Mouse (Mus musculus): ENCODE results near the gene Mogat1. TPM values are rescaled to one million over a fixed set of nuclear protein-coding genes. Genes with fewer than 3 reads are reported as not detected.

Gene Mogat1
- polyA plus RNA-seq, 1 experiment, result not detected

GRCm38 (mm10) chr1:78566963-78567362, 56.2 kb downstream of the Mogat1 start:
- H3K9me3 ChIP-seq, result peaks cover 19% of the 10 kb centered on the region
- no peak overlapping the region for H3K4me3 ChIP-seq (replicated peaks)
- H3K27me3 ChIP-seq (replicated peaks), result peaks cover 10% of the 10 kb centered on the region
- TF ChIP-seq FLI1 (IDR thresholded peaks at IDR 0.05; ENCODE audit: low read length), result no peak
- no peak for TF ChIP-seq GATA1 (IDR thresholded peaks at IDR 0.05; ENCODE audit: borderline replicate concordance, low read length)
- no peaks in the 10 kb centered on the region for H3K36me3 ChIP-seq (replicated peaks; ENCODE audit: low read length)
- H3K4me1 ChIP-seq, result no peaks in the 10 kb centered on the region

- peaks cover 19% of the 10 kb centered on the region for H3K9me3 ChIP-seq
- no peaks in the 10 kb centered on the region for H3K4me1 ChIP-seq
- TF ChIP-seq FLI1 (IDR thresholded peaks at IDR 0.05; ENCODE audit: low read length) (no peak), GATA1 (IDR thresholded peaks at IDR 0.05; ENCODE audit: borderline replicate concordance, low read length) (no peak)
- no peak overlapping the region for H3K4me3 ChIP-seq (replicated peaks)
- no peaks in the 10 kb centered on the region for H3K36me3 ChIP-seq (replicated peaks; ENCODE audit: low read length)
- H3K27me3 ChIP-seq (replicated peaks), result peaks cover 10% of the 10 kb centered on the region
Measured at GRCm38 (mm10) chr1:78567421-78567820, 56.6 kb downstream of the Mogat1 start.

DNA sequence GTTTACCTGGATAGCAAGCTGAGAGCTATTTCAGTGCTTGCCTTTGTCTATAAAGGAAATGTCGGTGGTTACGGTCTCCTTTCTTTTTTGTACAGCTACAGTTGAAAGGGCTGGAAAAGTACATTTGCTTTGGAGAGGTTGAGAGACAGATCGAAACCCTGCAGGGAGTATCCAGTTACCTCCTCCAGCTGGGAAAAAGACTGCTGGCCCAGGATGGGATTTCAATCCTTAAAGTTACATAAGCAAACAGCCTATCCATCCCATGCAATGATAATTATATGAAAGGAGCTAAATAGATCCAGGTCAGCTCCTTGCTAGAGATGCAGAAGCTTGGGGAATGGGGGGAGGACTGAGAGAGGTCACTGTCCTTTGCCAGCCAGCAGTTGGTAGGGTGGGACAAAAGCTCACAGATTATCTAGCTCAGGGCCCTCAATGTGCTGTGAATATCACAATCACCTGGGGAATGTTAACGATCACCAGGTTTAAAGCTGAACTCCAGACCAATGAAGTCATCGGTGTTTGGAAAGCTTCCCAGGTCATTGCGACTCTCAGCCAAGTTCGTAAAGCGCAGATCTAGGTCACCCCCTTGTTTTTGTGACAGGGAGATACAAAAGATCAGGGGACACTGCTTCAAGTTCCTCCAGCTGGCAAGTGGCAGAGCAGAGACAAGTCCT, 57.2 kb downstream of the Mogat1 start:
- H3K9me3 ChIP-seq, result peaks cover 19% of the 10 kb centered on the region
- TF ChIP-seq FLI1 (IDR thresholded peaks at IDR 0.05; ENCODE audit: low read length) (no peak), GATA1 (IDR thresholded peaks at IDR 0.05; ENCODE audit: borderline replicate concordance, low read length) (no peak)
- H3K27me3 ChIP-seq (replicated peaks), result peaks cover 10% of the 10 kb centered on the region
- no peaks in the 10 kb centered on the region for H3K36me3 ChIP-seq (replicated peaks; ENCODE audit: low read length)
- H3K4me3 ChIP-seq (replicated peaks), result no peak overlapping the region
- no peaks in the 10 kb centered on the region for H3K4me1 ChIP-seq

DNA sequence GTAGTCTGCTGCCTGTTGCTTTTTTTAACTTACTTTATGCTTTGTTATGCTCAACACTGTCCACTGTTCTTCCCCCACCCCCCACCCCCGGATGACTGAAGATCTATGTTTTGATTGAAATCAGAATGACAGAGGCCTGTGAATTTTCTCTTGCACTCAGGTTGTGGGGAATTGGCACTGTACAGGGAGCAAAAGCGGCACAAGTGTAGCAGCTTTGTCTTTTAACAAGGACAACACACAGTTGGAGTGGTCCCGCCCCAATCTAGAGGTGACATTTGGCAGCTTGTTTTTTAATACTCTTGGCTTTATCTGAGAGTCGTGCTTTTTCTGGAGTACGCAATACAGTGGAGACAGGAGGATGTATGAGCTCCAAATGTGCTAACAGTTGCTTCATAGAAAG, 58.8 kb downstream of the Mogat1 start:
- H3K4me3 ChIP-seq (replicated peaks), result no peak overlapping the region
- TF ChIP-seq FLI1 (IDR thresholded peaks at IDR 0.05; ENCODE audit: low read length), result no peak
- no peaks in the 10 kb centered on the region for H3K36me3 ChIP-seq (replicated peaks; ENCODE audit: low read length)
- peaks cover 12% of the 10 kb centered on the region for H3K9me3 ChIP-seq
- H3K27me3 ChIP-seq (replicated peaks), result peaks cover 8% of the 10 kb centered on the region
- H3K4me1 ChIP-seq, result no peaks in the 10 kb centered on the region

DNA sequence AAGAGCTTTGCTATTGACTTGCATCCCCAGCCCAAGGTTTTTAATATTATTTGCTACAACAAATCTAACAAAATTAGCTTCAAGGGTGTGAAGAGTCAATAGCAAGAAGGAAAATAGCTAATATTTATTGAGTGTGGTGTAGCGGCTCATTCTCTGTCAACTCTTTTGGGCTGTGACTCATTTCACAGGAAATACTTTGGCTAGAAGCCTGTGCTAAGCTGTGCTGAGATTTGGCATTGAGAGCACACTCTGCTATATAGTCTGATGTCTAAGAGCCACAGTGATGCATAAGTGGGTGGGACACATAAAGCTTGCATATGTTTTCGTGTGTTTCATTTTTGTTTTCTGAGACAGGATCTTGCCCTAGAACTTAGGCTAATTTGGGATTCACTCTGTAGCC, 74.3 kb downstream of the Mogat1 start:
- Histone ChIP-seq H3K27me3 (replicated peaks) (peaks cover 9% of the 10 kb centered on the region), H3K9me3 (peaks cover 13% of the 10 kb centered on the region), H3K4me3 (replicated peaks) (no peak overlapping the region), H3K4me1 (peaks cover 10% of the 10 kb centered on the region; the same call in 1 of the 2 replicates), H3K36me3 (replicated peaks; ENCODE audit: low read length) (no peaks in the 10 kb centered on the region)
- TF ChIP-seq FLI1 (IDR thresholded peaks at IDR 0.05; ENCODE audit: low read length) (no peak), GATA1 (IDR thresholded peaks at IDR 0.05; ENCODE audit: borderline replicate concordance, low read length) (no peak)

- peaks cover 24% of the 10 kb centered on the region for H3K4me1 ChIP-seq
- no peaks in the 10 kb centered on the region for H3K36me3 ChIP-seq (replicated peaks; ENCODE audit: low read length)
- peaks cover 7% of the 10 kb centered on the region for H3K27me3 ChIP-seq (replicated peaks)
- H3K4me3 ChIP-seq (replicated peaks), result no peak overlapping the region
- peaks cover 4% of the 10 kb centered on the region; the same call in 1 of the 2 replicates for H3K9me3 ChIP-seq
- TF ChIP-seq GATA1 (IDR thresholded peaks at IDR 0.05; ENCODE audit: borderline replicate concordance, low read length) (no peak), FLI1 (IDR thresholded peaks at IDR 0.05; ENCODE audit: low read length) (no peak)
Measured at GRCm38 (mm10) chr1:78586986-78587385, 76.2 kb downstream of the Mogat1 start.

Other genes with a start within 250 kb of the Mogat1 start
- 1.1 TPM in 1 of 2 replicates, not detected in the other for gene Sgpp2, start 200.6 kb upstream of the Mogat1 start, polyA plus RNA-seq (2012; ENCODE audit: insufficient read depth, low replicate concordance)
- 0.95 and 3.4 TPM in 2 replicates for gene Farsb, start 22.1 kb upstream of the Mogat1 start, polyA plus RNA-seq (2012; ENCODE audit: insufficient read depth, low replicate concordance)
- not detected in 2 replicates for gene BC035947, start 1.2 kb downstream of the Mogat1 start, polyA plus RNA-seq (2012; ENCODE audit: insufficient read depth, low replicate concordance)
- gene Acsl3, start 146.8 kb downstream of the Mogat1 start, polyA plus RNA-seq (2012; ENCODE audit: insufficient read depth, low replicate concordance), result 3.3 TPM in 1 of 2 replicates, not detected in the other
- gene Utp14b, start 147.0 kb downstream of the Mogat1 start, polyA plus RNA-seq (2012; ENCODE audit: insufficient read depth, low replicate concordance), result 0.22 and 0.39 TPM in 2 replicates

All from megakaryocyte, embryonic 14.5 days (primary cell).